In the genomic region with DNA sequence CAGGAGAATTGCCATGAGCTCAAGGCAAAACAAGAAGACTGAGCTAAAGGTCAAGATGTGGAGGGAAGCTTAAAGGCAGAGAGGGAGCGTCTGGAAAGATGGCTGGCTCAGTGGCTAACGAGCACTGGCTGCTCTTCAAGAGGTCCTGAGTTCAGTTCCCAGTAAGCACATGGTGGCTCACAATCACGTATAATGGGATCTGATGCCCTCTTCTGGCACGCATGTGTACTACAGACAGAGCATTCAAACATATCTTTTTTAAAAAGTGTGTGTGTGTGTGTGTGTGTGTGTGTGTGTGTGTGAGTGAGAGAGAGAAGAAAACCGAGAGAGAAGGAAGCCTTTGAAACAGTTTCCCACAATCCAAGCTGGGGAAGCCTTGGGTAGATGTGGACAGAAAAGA, we compare ENCODE assay signal across 1 mouse cellular context.
TF ChIP-seq lines count a peak whose summit lies in the region.

No protein-coding gene starts in this region.

TF ChIP-seq in ES-E14, 5 proteins besides CTCF, POLR2A, EP300 and RAD21:
- TF ChIP-seq MAFK (IDR thresholded peaks at IDR 0.05; ENCODE audit: insufficient read depth, low read depth, low read length) (no peak), ZC3H11A (IDR thresholded peaks at IDR 0.05; ENCODE audit: borderline replicate concordance, low read depth, low read length) (peak; percentile 13; the same call in 1 of the 2 replicates)
